ENCODE assay signal across 10 mouse cellular contexts in the genomic region with DNA sequence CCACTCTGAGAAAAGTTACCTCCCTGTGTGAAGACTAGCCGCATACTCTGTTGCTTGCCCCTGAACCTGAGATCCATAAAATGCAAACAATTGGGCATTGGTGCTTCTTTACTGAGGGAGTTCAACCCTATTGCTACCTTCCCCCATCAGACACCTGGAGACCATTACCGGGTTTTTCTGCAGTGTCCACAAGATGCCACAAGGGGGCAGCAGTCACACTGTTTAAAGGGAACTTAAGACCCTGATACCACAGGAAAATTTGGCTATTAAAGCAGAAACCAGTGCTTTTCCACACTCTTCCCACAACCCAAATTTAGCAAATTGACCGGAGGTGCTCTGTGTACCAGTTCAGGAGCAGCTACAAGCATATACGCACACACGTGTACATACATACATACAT.
DNase-seq lines count a peak whose midpoint lies in the region; ATAC-seq and TF ChIP-seq lines count a peak whose summit lies in the region.
"Had no signal": no experiment of that assay in that cellular context is flagged by ENCODE, and none has a peak within 500 bp of the region (broad histone marks: within the 10 kb centered on the region; RNA-seq: fewer than 3 reads in every experiment).

No protein-coding gene starts in this region.

- peak; percentile 83 for TF ChIP-seq CTCF in intestine, postnatal 0 days (IDR thresholded peaks at IDR 0.05; ENCODE audit: low read depth)
- TF ChIP-seq CTCF in liver, postnatal 0 days (IDR thresholded peaks at IDR 0.05; ENCODE audit: low read depth): peak; percentile 70

- H3K27me3 ChIP-seq in intestine, postnatal 0 days (replicated peaks; ENCODE audit: control insufficient read depth, insufficient read depth, low read length): no peaks in the 10 kb centered on the region
- no peaks in the 10 kb centered on the region for H3K27me3 ChIP-seq in intestine, embryonic 15.5 days (replicated peaks)
- H3K27me3 ChIP-seq in embryonic facial prominence, embryonic 14.5 days (replicated peaks; ENCODE audit: control insufficient read depth, insufficient read depth, low read length): no peaks in the 10 kb centered on the region
- H3K27me3 ChIP-seq in liver, postnatal 0 days (ENCODE audit: insufficient read depth, low read length): no peaks in the 10 kb centered on the region
- H3K27me3 ChIP-seq: limb, embryonic 15.5 days had no signal

- peak; percentile 13 for DNase-seq in CD4-positive helper T cell, adult 2 months (ENCODE audit: low read depth, low spot score)
- DNase-seq in ES-E14 (ENCODE audit: low read depth, low spot score): peak; percentile 81
- peak; percentile 72 for DNase-seq in embryonic facial prominence, embryonic 14.5 days (ENCODE audit: low spot score)
- peak; percentile 54 for DNase-seq in liver, postnatal 0 days
- DNase-seq in thymus, postnatal 14 days: peak; percentile 51
- no peak for DNase-seq in gastrocnemius, adult 18-20 months (ENCODE audit: low spot score)

- no peaks in the 10 kb centered on the region for H3K4me1 ChIP-seq in intestine, postnatal 0 days (replicated peaks; ENCODE audit: control insufficient read depth, insufficient read depth, low read length)
- H3K4me1 ChIP-seq in intestine, embryonic 15.5 days (replicated peaks): 0 out of 2 replicates have a peak, but pooled peaks cover 4% of the 10 kb centered on the region
- no peaks in the 10 kb centered on the region for H3K4me1 ChIP-seq in ES-E14 (ENCODE audit: control insufficient read depth in 2 of 2, insufficient read depth in 2 of 2, low read length in 2 of 2, poor library complexity in 1 of 2)
- no peaks in the 10 kb centered on the region for H3K4me1 ChIP-seq in embryonic facial prominence, embryonic 14.5 days (ENCODE audit: control insufficient read depth, insufficient read depth, low read length)
- no peaks in the 10 kb centered on the region for H3K4me1 ChIP-seq in liver, postnatal 0 days (ENCODE audit: insufficient read depth)

- 36% methylated on average over 5 of the region's 5 CpGs for WGBS in intestine, postnatal 0 days
- 40% methylated on average over 5 of the region's 5 CpGs for WGBS in intestine, embryonic 15.5 days
- WGBS in embryonic facial prominence, embryonic 14.5 days: 37% methylated on average over 5 of the region's 5 CpGs
- WGBS in liver, postnatal 0 days (ENCODE audit: insufficient replicate concordance): 36% methylated on average over 5 of the region's 5 CpGs

- in situ Hi-C loops in ES-E14 (cut with MboI; ENCODE audit: low sequenced_read_pairs in 2 of 2, unreplicated experiment in 2 of 2): loop anchor here in 1 of 2 experiments (5.0 kb wide), 1 partner anchor 140 kb away; no protein-coding TSS in a partner anchor

- H3K9me3 ChIP-seq in intestine, postnatal 0 days (ENCODE audit: control insufficient read depth): no peaks in the 10 kb centered on the region
- H3K9me3 ChIP-seq in intestine, embryonic 15.5 days: no peaks in the 10 kb centered on the region
- H3K9me3 ChIP-seq in ES-E14 (ENCODE audit: control insufficient read depth, insufficient read depth, low read depth, low read length): no peaks in the 10 kb centered on the region
- H3K9me3 ChIP-seq in embryonic facial prominence, embryonic 14.5 days (ENCODE audit: control insufficient read depth, low read length): no peaks in the 10 kb centered on the region
- no peaks in the 10 kb centered on the region for H3K9me3 ChIP-seq in liver, postnatal 0 days (ENCODE audit: low read length)
- H3K9me3 ChIP-seq: limb, embryonic 15.5 days had no signal

- H3K4me2 ChIP-seq in intestine, postnatal 0 days (replicated peaks; ENCODE audit: low read depth): no peak overlapping the region
- no peak overlapping the region for H3K4me2 ChIP-seq in intestine, embryonic 15.5 days (replicated peaks)
- H3K4me2 ChIP-seq in embryonic facial prominence, embryonic 14.5 days (ENCODE audit: low read depth, low read length): no peak overlapping the region
- H3K4me2 ChIP-seq in liver, postnatal 0 days (ENCODE audit: low read depth, low read length): no peak overlapping the region
- H3K4me2 ChIP-seq: limb, embryonic 15.5 days had no signal

- H3K27ac ChIP-seq in intestine, postnatal 0 days (ENCODE audit: low read depth, low read length): no peak overlapping the region
- H3K27ac ChIP-seq in intestine, embryonic 15.5 days: no peak overlapping the region
- H3K27ac ChIP-seq in ES-E14 (ENCODE audit: insufficient read depth, low read depth, low read length, poor library complexity, severe bottlenecking): no peak overlapping the region
- H3K27ac ChIP-seq in embryonic facial prominence, embryonic 14.5 days (replicated peaks; ENCODE audit: low read depth, low read length): no peak overlapping the region
- no peak overlapping the region for H3K27ac ChIP-seq in liver, postnatal 0 days (ENCODE audit: low read depth)
- H3K27ac ChIP-seq: limb, embryonic 15.5 days had no signal

- no peak for ATAC-seq in intestine, postnatal 0 days
- no peak for ATAC-seq in intestine, embryonic 15.5 days
- ATAC-seq in embryonic facial prominence, embryonic 14.5 days (ENCODE audit: low read depth): no peak
- ATAC-seq in liver, postnatal 0 days: no peak

- no peak for TF ChIP-seq EP300 in liver, postnatal 0 days (IDR thresholded peaks at IDR 0.05; ENCODE audit: low read depth)

- no peaks in the 10 kb centered on the region for H3K36me3 ChIP-seq in intestine, postnatal 0 days (ENCODE audit: control insufficient read depth, insufficient read depth)
- H3K36me3 ChIP-seq in intestine, embryonic 15.5 days: no peaks in the 10 kb centered on the region
- no peaks in the 10 kb centered on the region for H3K36me3 ChIP-seq in ES-E14 (ENCODE audit: control insufficient read depth, insufficient read depth, low read length, poor library complexity, severe bottlenecking)
- H3K36me3 ChIP-seq in embryonic facial prominence, embryonic 14.5 days (ENCODE audit: control insufficient read depth, insufficient read depth, low read length): no peaks in the 10 kb centered on the region
- H3K36me3 ChIP-seq in liver, postnatal 0 days (replicated peaks; ENCODE audit: insufficient read depth, low read length): no peaks in the 10 kb centered on the region
- H3K36me3 ChIP-seq: limb, embryonic 15.5 days had no signal

- H3K9ac ChIP-seq in intestine, postnatal 0 days (ENCODE audit: low read depth, low read length): no peak overlapping the region
- no peak overlapping the region for H3K9ac ChIP-seq in intestine, embryonic 15.5 days
- H3K9ac ChIP-seq in ES-E14 (ENCODE audit: insufficient read depth, low read depth, low read length, poor library complexity, severe bottlenecking): no peak overlapping the region
- no peak overlapping the region for H3K9ac ChIP-seq in embryonic facial prominence, embryonic 14.5 days (ENCODE audit: low read depth, low read length)
- no peak overlapping the region for H3K9ac ChIP-seq in liver, postnatal 0 days (replicated peaks)
- H3K9ac ChIP-seq: limb, embryonic 15.5 days had no signal

- H3K4me3 ChIP-seq in intestine, postnatal 0 days (ENCODE audit: low read depth, low read length): no peak overlapping the region
- no peak overlapping the region for H3K4me3 ChIP-seq in intestine, embryonic 15.5 days (replicated peaks)
- no peak overlapping the region for H3K4me3 ChIP-seq in ES-E14 (ENCODE audit: insufficient read depth in 1 of 2, low read depth in 1 of 2, low read length in 2 of 2, poor library complexity in 1 of 2, severe bottlenecking in 1 of 2)
- H3K4me3 ChIP-seq in embryonic facial prominence, embryonic 14.5 days (ENCODE audit: low read depth, low read length): no peak overlapping the region
- no peak overlapping the region for H3K4me3 ChIP-seq in liver, postnatal 0 days (ENCODE audit: low read depth, low read length)
- H3K4me3 ChIP-seq: erythroblast, embryonic 14.5 days; limb, embryonic 15.5 days had no signal

TF ChIP-seq in ES-E14, 5 proteins besides CTCF, POLR2A, EP300 and RAD21:
- TF ChIP-seq HCFC1 (IDR thresholded peaks at IDR 0.05; ENCODE audit: borderline replicate concordance, insufficient read depth, low read length): no peak
- TF ChIP-seq MAFK (IDR thresholded peaks at IDR 0.05; ENCODE audit: insufficient read depth, low read depth, low read length): no peak
- TF ChIP-seq ZC3H11A (IDR thresholded peaks at IDR 0.05; ENCODE audit: borderline replicate concordance, low read depth, low read length): peak; percentile 28; the same call in 1 of the 2 replicates
